Mouse (Mus musculus) liver, postnatal 0 days (tissue): ENCODE measurements around the gene 4921524J17Rik.

ENCODE experiments used
- CTCF ChIP-seq: sonication (generic); IDR thresholded peaks from 2 replicates; pipeline ENCODE4 v1.5.1; 2016; ENCODE audit warnings: antibody characterized with exemption, low read depth
- EP300 ChIP-seq: IDR thresholded peaks from 2 replicates; pipeline ENCODE4 v1.6.1; 2016; ENCODE audit warnings: antibody characterized with exemption, low read depth, mild to moderate bottlenecking

DNA sequence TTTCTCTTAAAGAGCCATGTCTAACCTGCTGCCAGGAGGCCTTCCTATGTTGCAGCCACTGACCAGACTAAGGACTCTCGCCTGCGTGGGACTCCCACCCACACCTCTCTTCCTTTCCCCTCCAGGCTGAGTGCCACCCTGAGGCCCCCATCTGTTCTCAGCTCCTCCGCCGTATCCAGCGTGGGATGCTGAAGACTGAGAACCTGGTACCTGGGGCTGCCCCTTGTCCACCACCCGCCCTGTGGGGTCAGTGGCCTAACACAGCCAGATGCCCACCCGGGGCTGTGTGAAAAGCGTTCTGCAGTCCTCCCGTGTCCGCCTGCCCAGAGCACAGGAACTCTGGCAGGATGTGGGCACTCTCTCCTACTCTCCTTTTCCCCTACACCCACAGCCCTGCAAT lies 26.7 kb downstream of the 4921524J17Rik start:
- no peak for TF ChIP-seq EP300
- TF ChIP-seq CTCF = no peak
